Mouse (Mus musculus): ENCODE results near the gene Etnk2. TPM values are rescaled to one million over a fixed set of nuclear protein-coding genes. Genes with fewer than 3 reads are reported as not detected.

Etnk2 gene
- polyA plus RNA-seq, 1 experiment from 2014 or later: 11.3 TPM

Other genes starting within 250 kb of the Etnk2 start
- gene Ppp1r15b, start 232.4 kb upstream of the Etnk2 start, polyA plus RNA-seq (2015; fragmentation: Nextera tagmentation; extraction: Ambion mirVana): 39.1 and 45.5 TPM in 2 replicates
- 2.2 and 2.5 TPM in 2 replicates for gene Plekha6, start 199.4 kb upstream of the Etnk2 start, polyA plus RNA-seq (2015; fragmentation: Nextera tagmentation; extraction: Ambion mirVana)
- gene Golt1a, start 53.8 kb upstream of the Etnk2 start, polyA plus RNA-seq (2015; fragmentation: Nextera tagmentation; extraction: Ambion mirVana): 8.3 and 10.2 TPM in 2 replicates
- gene Kiss1, start 41.7 kb upstream of the Etnk2 start, polyA plus RNA-seq (2015; fragmentation: Nextera tagmentation; extraction: Ambion mirVana): not detected in 2 replicates
- gene Ren1, start 13.1 kb upstream of the Etnk2 start, polyA plus RNA-seq (2015; fragmentation: Nextera tagmentation; extraction: Ambion mirVana): 0.66 and 0.84 TPM in 2 replicates
- 1.6 and 1.9 TPM in 2 replicates for gene Sox13, start 60.8 kb downstream of the Etnk2 start, polyA plus RNA-seq (2015; fragmentation: Nextera tagmentation; extraction: Ambion mirVana)
- 292 and 335 TPM in 2 replicates for gene Snrpe, start 246.7 kb downstream of the Etnk2 start, polyA plus RNA-seq (2015; fragmentation: Nextera tagmentation; extraction: Ambion mirVana)

Measured in liver, embryonic 15.5 days (tissue).